Mouse (Mus musculus) kidney, embryonic 15.5 days (tissue): ENCODE measurements around the gene Spata21. TPM values are rescaled to one million over a fixed set of nuclear protein-coding genes. Genes with fewer than 3 reads are reported as not detected.
A peak's percentile ranks its signal among the peaks of the same experiment; 100 is the strongest.
"Not testable (repeated sequence)": the region's sequence is repeated elsewhere in the genome, so short reads cannot be mapped to it uniquely, and the experiment has no call there.

ENCODE experiments used
- ATAC-seq: fragments of 200-750 bp; cut with Nextera tagmentation; replicated peaks from 2 replicates; pipeline ENCODE4 v1.8.0; 2017; ENCODE audit warnings: moderate TSS enrichment; ENCODE audit not compliant: low FRiP score
- H3K27ac ChIP-seq: fragments of 300-500 bp; sonication (generic); 2 replicates; pipeline ENCODE4 v1.5.1; 2015; ENCODE audit warnings: mild to moderate bottlenecking, inconsistent platforms
- H3K27me3 ChIP-seq: fragments of 300-500 bp; sonication (generic); 2 replicates; pipeline ENCODE4 v1.6.1; 2015; ENCODE audit warnings: inconsistent platforms
- H3K36me3 ChIP-seq: fragments of 300-500 bp; sonication (generic); 2 replicates; pipeline ENCODE4 v1.6.1; 2015; ENCODE audit warnings: inconsistent platforms
- H3K4me1 ChIP-seq: fragments of 300-500 bp; sonication (generic); 2 replicates; pipeline ENCODE4 v1.6.1; 2015; ENCODE audit warnings: inconsistent platforms
- H3K4me2 ChIP-seq: fragments of 300-500 bp; sonication (generic); 2 replicates; pipeline ENCODE4 v1.6.1; 2015; ENCODE audit warnings: moderate library complexity, mild to moderate bottlenecking, inconsistent platforms
- H3K4me3 ChIP-seq: fragments of 300-500 bp; sonication (generic); replicated peaks from 2 replicates; pipeline ENCODE4 v1.5.1; 2015; ENCODE audit warnings: mild to moderate bottlenecking, inconsistent platforms
- H3K9ac ChIP-seq: fragments of 300-500 bp; sonication (generic); 2 replicates; pipeline ENCODE4 v1.6.1; 2015; ENCODE audit warnings: mild to moderate bottlenecking, inconsistent platforms
- H3K9me3 ChIP-seq: fragments of 300-500 bp; sonication (generic); replicated peaks from 2 replicates; pipeline ENCODE4 v1.6.1; 2016; ENCODE audit warnings: inconsistent platforms
- WGBS: fragments of 180-500 bp; shearing (Covaris S2); methylation state at CpG from one replicate; pipeline ENCODE4 v1.1.7; 2015; ENCODE audit warnings: mixed read lengths; 5-methylcytosine and 5-hydroxymethylcytosine counted together
- polyA plus RNA-seq: library from polyadenylated mRNA; unstranded; fragments of >200 nt; fragmentation: Nextera tagmentation; extraction: Ambion mirVana; gene quantifications from 2 replicates; pipeline ENCODE4 v1.2.1, GENCODE M21; 2015

Gene Spata21
- polyA plus RNA-seq, 1 experiment from 2014 or later: 0.64 TPM

GRCm38 (mm10) chr4:141133227-141133626 lies 45.1 kb downstream of the Spata21 start:
- Histone ChIP-seq H3K4me1 (peaks cover 84% of the 10 kb centered on the region), H3K4me3 (no peak overlapping the region), H3K27me3 (no peaks in the 10 kb centered on the region), H3K27ac (peak overlapping the region; percentile 96), H3K9me3 (no peaks in the 10 kb centered on the region), H3K4me2 (no peak overlapping the region), H3K9ac (no peak overlapping the region), H3K36me3 (no peaks in the 10 kb centered on the region)
- 38% methylated on average over 8 of the region's 8 CpGs for WGBS
- ATAC-seq: no peak

DNA sequence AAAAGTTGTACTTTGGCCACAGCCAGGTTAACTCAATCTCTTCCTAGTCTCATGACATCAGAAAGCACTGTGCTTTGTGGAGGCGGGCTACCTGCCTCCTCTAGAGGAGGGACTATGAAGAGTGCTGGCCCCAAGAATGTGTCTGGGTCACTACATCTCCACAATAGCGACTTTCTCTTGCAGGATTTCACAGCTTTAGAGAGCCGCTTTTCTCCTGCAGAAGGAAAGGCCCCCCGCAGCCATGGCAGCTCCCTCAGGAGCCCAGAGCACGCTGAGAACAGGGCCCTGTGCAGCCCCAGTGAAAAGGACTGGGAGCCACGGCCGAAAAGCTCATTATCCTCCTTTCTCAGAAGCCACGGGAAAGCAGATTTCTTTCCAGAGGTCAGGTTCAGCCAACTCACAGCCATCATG lies 45.9 kb downstream of the Spata21 start:
- Histone ChIP-seq H3K27ac (peak overlapping the region; percentile 68), H3K4me1 (peaks cover 89% of the 10 kb centered on the region)
- no peak for ATAC-seq

DNA sequence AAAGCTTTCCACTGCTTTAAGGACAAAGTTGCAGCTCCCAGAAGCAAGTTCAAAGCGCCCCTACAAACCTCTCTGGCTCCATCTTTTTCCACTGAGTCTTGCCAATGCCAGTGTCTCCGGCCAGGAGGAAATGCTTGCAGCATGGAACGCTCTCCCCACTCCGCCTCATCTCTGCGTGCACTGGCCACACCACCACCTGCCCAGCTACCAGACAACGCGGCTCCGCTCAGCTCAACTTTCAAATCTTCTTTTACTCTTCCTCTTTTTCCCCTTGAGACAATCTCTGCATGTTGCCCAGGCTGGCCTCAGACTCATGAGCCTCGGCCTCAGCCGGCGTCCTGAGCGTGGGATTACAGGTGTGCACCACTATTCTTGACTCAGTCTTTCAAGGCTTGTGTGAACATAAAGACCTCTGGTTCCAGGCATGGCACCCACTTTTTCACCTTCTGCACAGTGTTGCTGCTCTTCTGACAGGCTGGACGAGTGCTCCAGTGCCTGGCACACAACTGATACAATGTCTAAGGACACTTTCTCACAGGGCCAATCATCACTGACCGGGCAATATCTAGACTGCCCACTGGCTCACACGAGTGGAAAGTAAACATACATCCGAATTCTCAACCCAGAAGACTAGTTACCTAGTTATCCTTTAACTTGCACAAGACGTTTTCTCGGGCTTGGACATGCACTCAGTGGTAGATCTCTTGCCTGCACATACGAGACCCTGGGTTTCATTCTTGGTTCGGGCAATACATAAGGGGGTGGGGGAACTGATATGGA lies 46.8 kb downstream of the Spata21 start:
- H3K9ac ChIP-seq: no peak overlapping the region
- no peak for ATAC-seq
- H3K36me3 ChIP-seq: no peaks in the 10 kb centered on the region
- H3K4me3 ChIP-seq: no peak overlapping the region
- no peaks in the 10 kb centered on the region for H3K27me3 ChIP-seq
- peaks cover 80% of the 10 kb centered on the region for H3K4me1 ChIP-seq
- peak overlapping the region; percentile 10; the same call in 1 of the 2 replicates for H3K4me2 ChIP-seq
- no peaks in the 10 kb centered on the region for H3K9me3 ChIP-seq
- WGBS: 79% methylated on average over 20 of the region's 20 CpGs
- H3K27ac ChIP-seq: peak overlapping the region; percentile 68

More for the DNA sequence above, 45.9 kb downstream of the Spata21 start:
- no peaks in the 10 kb centered on the region for H3K36me3 ChIP-seq
- no peaks in the 10 kb centered on the region for H3K27me3 ChIP-seq
- no peak overlapping the region for H3K9ac ChIP-seq
- 0 out of 2 replicates have a peak overlapping the region, but pooled peaks have one; percentile 3 for H3K4me3 ChIP-seq
- WGBS: 60% methylated on average over 8 of the region's 8 CpGs
- no peaks in the 10 kb centered on the region for H3K9me3 ChIP-seq
- peak overlapping the region; percentile 10; the same call in 1 of the 2 replicates for H3K4me2 ChIP-seq

GRCm38 (mm10) chr4:141136126-141136525 lies 48.0 kb downstream of the Spata21 start:
- Histone ChIP-seq H3K27me3 (no peaks in the 10 kb centered on the region), H3K9me3 (no peaks in the 10 kb centered on the region), H3K4me2 (no peak overlapping the region), H3K9ac (no peak overlapping the region), H3K4me3 (no peak overlapping the region), H3K4me1 (peaks cover 70% of the 10 kb centered on the region), H3K27ac (0 out of 2 replicates have a peak overlapping the region, but pooled peaks have one; percentile 27), H3K36me3 (no peaks in the 10 kb centered on the region)
- WGBS: 73% methylated on average over 7 of the region's 7 CpGs
- no peak for ATAC-seq

DNA sequence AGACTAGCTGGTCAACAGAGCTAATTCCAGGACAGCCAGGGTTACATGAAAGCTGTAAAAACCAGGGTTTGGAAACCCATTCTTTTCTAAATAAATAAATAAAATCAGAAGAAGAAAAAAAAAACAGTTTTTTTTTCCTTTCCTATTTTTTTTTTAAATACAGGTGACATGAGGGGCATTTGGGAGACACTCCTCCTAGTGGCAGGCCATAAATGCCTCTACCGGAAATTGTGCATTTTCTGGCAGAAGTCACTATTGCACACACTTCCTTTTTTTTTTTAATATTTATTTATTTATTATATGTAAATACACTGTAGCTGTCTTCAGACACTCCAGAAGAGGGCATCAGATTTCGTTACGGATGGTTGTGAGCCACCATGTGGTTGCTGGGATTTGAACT lies 49.6 kb downstream of the Spata21 start:
- H3K27ac ChIP-seq: peak overlapping the region; percentile 98; the same call in 1 of the 2 replicates
- H3K4me1 ChIP-seq: peaks cover 61% of the 10 kb centered on the region
- 63% methylated on average over 3 of the region's 3 CpGs for WGBS
- ATAC-seq, H3K9me3 ChIP-seq, H3K27me3 ChIP-seq, H3K36me3 ChIP-seq, H3K9ac ChIP-seq, H3K4me3 ChIP-seq: not testable (repeated sequence)
- peak overlapping the region; percentile 85 for H3K4me2 ChIP-seq

GRCm38 (mm10) chr4:141138425-141139115 lies 50.4 kb downstream of the Spata21 start:
- Histone ChIP-seq H3K27ac (peak overlapping the region; percentile 98), H3K4me3 (peak overlapping the region; percentile 92), H3K27me3 (no peaks in the 10 kb centered on the region), H3K9ac (peak overlapping the region; percentile 88), H3K36me3 (no peaks in the 10 kb centered on the region), H3K4me1 (peaks cover 54% of the 10 kb centered on the region), H3K4me2 (peak overlapping the region; percentile 85), H3K9me3 (no peaks in the 10 kb centered on the region)
- WGBS: under 1% methylated on average over 29 of the region's 29 CpGs
- peak; percentile 12; the same call in 1 of the 2 replicates for ATAC-seq

DNA sequence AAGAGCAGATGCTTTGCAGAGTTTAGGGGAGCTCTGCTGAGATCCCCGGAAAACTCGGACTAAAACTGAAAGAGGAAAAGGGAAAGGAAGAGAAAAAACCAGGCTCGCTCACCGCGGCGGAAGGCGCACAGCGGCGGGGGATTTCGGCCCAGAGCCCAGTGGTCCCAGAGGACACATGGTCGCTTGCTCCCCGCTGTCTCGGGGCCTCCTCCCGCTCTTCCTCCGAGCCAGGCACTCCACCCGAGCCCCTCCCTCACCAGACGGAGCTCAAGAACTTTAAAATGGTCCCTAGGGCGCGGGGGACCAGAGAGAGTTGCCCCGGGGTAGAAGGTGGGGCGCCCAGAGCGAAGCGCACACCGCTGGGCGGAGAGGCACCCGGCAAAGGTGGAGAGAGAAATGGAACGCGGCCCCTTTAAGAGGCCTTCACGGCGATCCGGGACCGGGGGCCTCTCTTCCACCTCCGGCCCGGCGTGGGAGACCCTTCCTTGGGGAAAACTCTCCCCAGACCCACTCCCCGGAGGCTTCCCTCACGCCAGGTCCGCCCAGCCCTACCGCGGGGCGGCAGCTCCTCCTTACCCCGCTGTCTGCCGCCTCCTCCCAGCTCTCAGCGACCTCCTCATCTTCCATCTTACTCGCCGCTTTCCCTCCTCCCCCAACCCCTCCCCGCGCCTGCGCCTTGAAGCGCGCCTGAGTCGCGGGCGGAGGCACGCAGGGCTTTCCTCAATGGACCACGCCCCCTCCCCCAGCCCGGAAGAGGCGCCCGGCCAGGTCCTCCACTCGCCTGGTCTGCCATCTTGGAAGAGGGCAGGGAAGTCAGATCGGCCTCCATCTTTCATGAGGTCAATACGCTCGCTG lies 51.2 kb downstream of the Spata21 start, which contains the start of gene Szrd1:
TSS of gene Szrd1 (minus strand) at position 660 of the 855 bp plus-strand sequence.
- Histone ChIP-seq H3K4me1 (peaks cover 48% of the 10 kb centered on the region), H3K9me3 (no peaks in the 10 kb centered on the region)
- under 1% methylated on average over 62 of the region's 63 CpGs for WGBS

GRCm38 (mm10) chr4:141140354-141140753 lies 52.2 kb downstream of the Spata21 start:
- H3K4me2 ChIP-seq, H3K9me3 ChIP-seq, H3K9ac ChIP-seq, H3K27ac ChIP-seq, H3K4me3 ChIP-seq, ATAC-seq, H3K27me3 ChIP-seq, H3K36me3 ChIP-seq: not testable (repeated sequence)
- whole genome bisulfite sequencing: 91% methylated on average over 9 of the region's 9 CpGs
- H3K4me1 ChIP-seq: peaks cover 38% of the 10 kb centered on the region

More for the DNA sequence above, 51.2 kb downstream of the Spata21 start, which contains the start of gene Szrd1:
- ATAC-seq: peak; percentile 95
- H3K4me2 ChIP-seq: peak within 1 kb of the TSS; percentile 85
- H3K4me3 ChIP-seq: peak within 1 kb of the TSS; percentile 92
- no peaks in the 10 kb centered on the region for H3K36me3 ChIP-seq
- peak within 1 kb of the TSS; percentile 88 for H3K9ac ChIP-seq
- no peaks in the 10 kb centered on the region for H3K27me3 ChIP-seq
- H3K27ac ChIP-seq: peak within 1 kb of the TSS; percentile 98

GRCm38 (mm10) chr4:141140967-141141366 lies 52.8 kb downstream of the Spata21 start:
- no peak overlapping the region for H3K4me2 ChIP-seq
- H3K27ac ChIP-seq: no peak overlapping the region
- no peak for ATAC-seq
- H3K9me3 ChIP-seq: no peaks in the 10 kb centered on the region
- H3K4me1 ChIP-seq: peaks cover 33% of the 10 kb centered on the region
- H3K9ac ChIP-seq: no peak overlapping the region
- no peaks in the 10 kb centered on the region for H3K36me3 ChIP-seq
- H3K27me3 ChIP-seq: no peaks in the 10 kb centered on the region
- 87% methylated on average over 6 of the region's 6 CpGs for WGBS
- no peak overlapping the region for H3K4me3 ChIP-seq

GRCm38 (mm10) chr4:141142285-141142811 lies 54.2 kb downstream of the Spata21 start:
- Histone ChIP-seq H3K9ac (peak overlapping the region; percentile 33; the same call in 1 of the 2 replicates), H3K9me3 (no peaks in the 10 kb centered on the region), H3K4me2 (peak overlapping the region; percentile 46), H3K4me3 (0 out of 2 replicates have a peak overlapping the region, but pooled peaks have one; percentile 5), H3K4me1 (peaks cover 26% of the 10 kb centered on the region), H3K36me3 (no peaks in the 10 kb centered on the region), H3K27ac (0 out of 2 replicates have a peak overlapping the region, but pooled peaks have one; percentile 4), H3K27me3 (no peaks in the 10 kb centered on the region)
- 18% methylated on average over 9 of the region's 9 CpGs for WGBS
- no peak for ATAC-seq

DNA sequence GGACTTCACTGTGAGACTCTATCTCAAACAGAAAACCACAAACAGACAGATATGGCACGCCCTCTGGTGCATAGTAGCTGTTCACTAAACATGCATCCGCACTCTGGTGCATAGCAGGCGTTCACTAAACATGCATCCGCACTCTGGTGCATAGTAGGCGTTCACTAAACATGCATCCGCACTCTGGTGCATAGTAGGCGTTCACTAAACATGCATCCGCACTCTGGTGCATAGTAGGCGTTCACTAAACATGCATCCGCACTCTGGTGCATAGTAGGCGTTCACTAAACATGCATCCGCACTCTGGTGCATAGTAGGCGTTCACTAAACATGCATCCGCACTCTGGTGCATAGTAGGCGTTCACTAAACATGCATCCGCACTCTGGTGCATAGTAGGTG lies 57.0 kb downstream of the Spata21 start:
- not testable (repeated sequence) for H3K4me2 ChIP-seq, ATAC-seq, H3K9me3 ChIP-seq, H3K27me3 ChIP-seq, H3K9ac ChIP-seq, H3K4me3 ChIP-seq, H3K27ac ChIP-seq, H3K36me3 ChIP-seq
- peaks cover 29% of the 10 kb centered on the region for H3K4me1 ChIP-seq
- 90% methylated on average over 12 of the region's 16 CpGs for WGBS
